Mouse (Mus musculus): Measurements from ENCODE around the gene Bod1.

GRCm38 (mm10) chr11:31675430-31675829, 3.7 kb upstream of the Bod1 start:
- TF ChIP-seq CTCF (IDR thresholded peaks at IDR 0.05; ENCODE audit: extremely low read depth, insufficient read depth, low read length) (peak; percentile 63), POLR2A (IDR thresholded peaks at IDR 0.05; ENCODE audit: extremely low read depth, insufficient read depth, low read length) (no peak)
